Mouse (Mus musculus) forebrain, embryonic 13.5 days (tissue): ENCODE measurements at regions not wholly inside any gene's neighbourhood (a gene's known extent, or its start where the extent isn't known, plus 50 kb on each side); places are given as distances from the start of the nearest gene placed in this dataset.

Source experiments
- ATAC-seq: fragments of 200-750 bp; cut with Nextera tagmentation; 2 replicates; pipeline ENCODE4 v1.8.0; 2017
- H3K27ac ChIP-seq: fragments of 300-500 bp; sonication (generic); 2 replicates; pipeline ENCODE4 v1.5.1; 2015; ENCODE audit warnings: inconsistent platforms, mild to moderate bottlenecking, moderate library complexity
- H3K27me3 ChIP-seq: fragments of 300-500 bp; sonication (generic); 2 replicates; pipeline ENCODE4 v1.6.1; 2015; ENCODE audit warnings: mild to moderate bottlenecking, inconsistent platforms
- H3K36me3 ChIP-seq: fragments of 300-500 bp; sonication (generic); 2 replicates; pipeline ENCODE4 v1.6.1; 2015; ENCODE audit warnings: mild to moderate bottlenecking, inconsistent platforms; ENCODE audit not compliant: poor library complexity, severe bottlenecking
- H3K4me1 ChIP-seq: fragments of 300-500 bp; sonication (generic); 2 replicates; pipeline ENCODE4 v1.6.1; 2015; ENCODE audit warnings: inconsistent platforms
- H3K4me2 ChIP-seq: fragments of 300-500 bp; sonication (generic); 2 replicates; pipeline ENCODE4 v1.6.1; 2015; ENCODE audit warnings: inconsistent platforms, mild to moderate bottlenecking, moderate library complexity
- H3K4me3 ChIP-seq: fragments of 300-500 bp; sonication (generic); 2 replicates; pipeline ENCODE4 v1.5.1; 2015; ENCODE audit warnings: mild to moderate bottlenecking, inconsistent platforms
- H3K9ac ChIP-seq: fragments of 300-500 bp; sonication (generic); 2 replicates; pipeline ENCODE4 v1.6.1; 2015; ENCODE audit warnings: mild to moderate bottlenecking, inconsistent platforms
- H3K9me3 ChIP-seq: fragments of 300-500 bp; sonication (generic); replicated peaks from 2 replicates; pipeline ENCODE4 v1.6.1; 2016; ENCODE audit warnings: inconsistent platforms
- WGBS: fragments of 180-500 bp; shearing (Covaris S2); methylation state at CpG from one replicate; pipeline ENCODE4 v1.1.7; 2015; 5-methylcytosine and 5-hydroxymethylcytosine counted together

GRCm38 (mm10) chr14:81456396-81456795, 1472.5 kb downstream of the Olfm4 start:
- no peaks in the 10 kb centered on the region for H3K9me3 ChIP-seq
- WGBS, result 79% methylated on average over 1 of the region's 1 CpGs
- H3K27me3 ChIP-seq, result no peaks in the 10 kb centered on the region
- no peak overlapping the region for H3K9ac ChIP-seq
- no peaks in the 10 kb centered on the region for H3K4me1 ChIP-seq
- no peak for ATAC-seq
- no peaks in the 10 kb centered on the region for H3K36me3 ChIP-seq
- H3K4me2 ChIP-seq, result no peak overlapping the region
- H3K4me3 ChIP-seq, result no peak overlapping the region
- H3K27ac ChIP-seq, result no peak overlapping the region

- Histone ChIP-seq H3K4me3 (no peak overlapping the region), H3K9me3 (no peaks in the 10 kb centered on the region), H3K27me3 (no peaks in the 10 kb centered on the region), H3K36me3 (no peaks in the 10 kb centered on the region), H3K9ac (no peak overlapping the region), H3K4me2 (no peak overlapping the region), H3K27ac (no peak overlapping the region), H3K4me1 (no peaks in the 10 kb centered on the region)
- WGBS, result 82% methylated on average over 1 of the region's 1 CpGs
- no peak for ATAC-seq
Measured at GRCm38 (mm10) chr14:81479261-81479660, 1495.4 kb downstream of the Olfm4 start.

GRCm38 (mm10) chr14:81483594-81483993, 1499.7 kb downstream of the Olfm4 start:
- H3K9ac ChIP-seq, result no peak overlapping the region
- H3K27me3 ChIP-seq, result no peaks in the 10 kb centered on the region
- peak; percentile 61; the same call in 1 of the 2 replicates for ATAC-seq
- H3K4me1 ChIP-seq, result no peaks in the 10 kb centered on the region
- H3K36me3 ChIP-seq, result no peaks in the 10 kb centered on the region
- H3K9me3 ChIP-seq, result peaks cover 6% of the 10 kb centered on the region; the same call in 1 of the 2 replicates
- no peak overlapping the region for H3K4me2 ChIP-seq
- H3K27ac ChIP-seq, result no peak overlapping the region
- no peak overlapping the region for H3K4me3 ChIP-seq
- WGBS, result 59% methylated on average over 1 of the region's 1 CpGs

- Histone ChIP-seq H3K4me1 (no peaks in the 10 kb centered on the region), H3K36me3 (no peaks in the 10 kb centered on the region), H3K4me2 (no peak overlapping the region), H3K4me3 (no peak overlapping the region), H3K27ac (no peak overlapping the region), H3K9ac (no peak overlapping the region), H3K9me3 (no peaks in the 10 kb centered on the region), H3K27me3 (no peaks in the 10 kb centered on the region)
- ATAC-seq, result no peak
- WGBS, result 81% methylated on average over 1 of the region's 1 CpGs
Measured at GRCm38 (mm10) chr14:81508934-81509333, 1525.1 kb downstream of the Olfm4 start.
